Mouse (Mus musculus): ENCODE results near the gene Nps. TPM values are rescaled to one million over a fixed set of nuclear protein-coding genes. Genes with fewer than 3 reads are reported as not detected.

Nps gene
- total RNA-seq, 4 experiments from 2014 or later = 0.31 to 0.56 TPM; not detected in 2

Other genes with a start within 250 kb of the Nps start
- gene Foxi2, start 151.6 kb downstream of the Nps start, total RNA-seq (2022) = not detected

Data from adrenal gland, adult 8-10 months (tissue).